Mouse (Mus musculus) liver, embryonic 11.5 days (tissue): ENCODE data around the gene Pltp. TPM values are rescaled to one million over a fixed set of nuclear protein-coding genes. Genes with fewer than 3 reads are reported as not detected.
"Not testable (repeated sequence)": the region's sequence is repeated elsewhere in the genome, so short reads cannot be mapped to it uniquely, and the experiment has no call there.

Experiments
- ATAC-seq: fragments of 200-750 bp; cut with Nextera tagmentation; replicated peaks from 2 replicates; pipeline ENCODE4 v1.8.0; 2017; ENCODE audit warnings: moderate number of reproducible peaks, mild to moderate bottlenecking, moderate TSS enrichment, moderate library complexity; ENCODE audit not compliant: low FRiP score
- DNase-seq: peaks from one replicate; pipeline ENCODE4 v3.0.0-alpha.2; 2017; ENCODE audit warnings: low spot score
- H3K27ac ChIP-seq: fragments of 300-500 bp; sonication (generic); 2 replicates; pipeline ENCODE4 v1.5.1; 2014; ENCODE audit warnings: mild to moderate bottlenecking, low read depth, low read length, control low read depth
- H3K27me3 ChIP-seq: fragments of 300-500 bp; sonication (generic); replicated peaks from 2 replicates; pipeline ENCODE4 v1.6.1; 2014; ENCODE audit warnings: low read length, mixed read lengths; ENCODE audit not compliant: control insufficient read depth, insufficient read depth
- H3K36me3 ChIP-seq: fragments of 300-500 bp; sonication (generic); 2 replicates; pipeline ENCODE4 v1.6.1; 2014; ENCODE audit warnings: mild to moderate bottlenecking, low read length, moderate library complexity, mixed read lengths; ENCODE audit not compliant: control insufficient read depth, insufficient read depth
- H3K4me1 ChIP-seq: fragments of 300-500 bp; sonication (generic); replicated peaks from 2 replicates; pipeline ENCODE4 v1.6.1; 2014; ENCODE audit warnings: low read length, mixed read lengths; ENCODE audit not compliant: control insufficient read depth, insufficient read depth
- H3K4me2 ChIP-seq: fragments of 300-500 bp; sonication (generic); 2 replicates; pipeline ENCODE4 v1.6.1; 2014; ENCODE audit warnings: mild to moderate bottlenecking, control low read depth, moderate library complexity
- H3K4me3 ChIP-seq: fragments of 300-500 bp; sonication (generic); 2 replicates; pipeline ENCODE4 v1.5.1; 2014; ENCODE audit warnings: low read depth, low read length, control low read depth
- H3K9ac ChIP-seq: fragments of 300-500 bp; sonication (generic); 2 replicates; pipeline ENCODE4 v1.6.1; 2014; ENCODE audit warnings: low read depth, low read length, control low read depth
- H3K9me3 ChIP-seq: fragments of 300-500 bp; sonication (generic); 2 replicates; pipeline ENCODE4 v1.6.1; 2016; ENCODE audit warnings: low read length, inconsistent platforms, mixed read lengths; ENCODE audit not compliant: control insufficient read depth
- WGBS: fragments of 180-500 bp; shearing (Covaris S2); extraction: QIAGEN DNeasy Blood & Tissue Kit; methylation state at CpG from one replicate; pipeline ENCODE4 v1.1.7; 2014; 5-methylcytosine and 5-hydroxymethylcytosine counted together
- polyA plus RNA-seq: library from polyadenylated mRNA; unstranded; fragments of >200 nt; fragmentation: Nextera tagmentation; extraction: Ambion mirVana; gene quantifications from 2 replicates; pipeline ENCODE4 v1.2.1, GENCODE M21; 2014

The Pltp gene
- polyA plus RNA-seq, 1 experiment from 2014 or later: 10.7 TPM

DNA sequence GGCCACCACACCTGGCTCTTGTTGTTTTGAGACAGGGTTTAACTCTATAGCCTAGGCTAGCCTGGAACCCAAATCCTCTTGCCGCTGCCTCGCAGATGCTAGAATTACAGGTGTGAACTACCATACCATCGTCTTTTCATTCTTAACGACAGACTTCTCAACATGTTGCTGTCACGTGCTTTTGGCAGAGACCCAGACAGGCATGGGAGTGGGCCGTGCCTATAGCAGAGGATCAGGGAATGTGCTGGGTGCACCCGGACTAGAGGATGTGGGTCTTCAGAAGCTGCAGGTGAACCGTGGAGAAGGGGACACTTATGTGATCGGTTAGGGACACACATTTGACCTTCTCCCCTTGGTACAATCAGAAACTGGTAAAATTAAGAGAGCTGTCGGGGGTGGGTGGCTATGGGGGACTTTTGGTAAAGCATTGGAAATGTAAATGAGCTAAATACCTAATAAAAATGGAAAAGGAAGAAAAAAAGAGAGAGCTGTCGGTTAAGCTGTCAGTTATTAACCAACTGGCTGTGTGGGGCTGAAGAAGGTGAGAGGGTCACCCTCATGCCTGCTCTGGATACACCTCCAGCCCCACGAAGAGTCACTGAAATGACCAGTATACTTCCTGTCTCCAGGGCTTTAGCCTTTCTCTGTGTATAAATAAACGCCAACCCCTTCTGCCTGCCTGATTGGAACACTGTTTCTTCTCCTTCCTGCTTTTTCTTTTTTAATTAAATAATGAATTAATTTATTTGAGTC lies 57.1 kb downstream of the Pltp start:
- DNase-seq: no peak
- no peak overlapping the region for H3K4me2 ChIP-seq
- H3K4me1 ChIP-seq: peaks cover 4% of the 10 kb centered on the region
- no peak for ATAC-seq
- H3K27ac ChIP-seq: no peak overlapping the region
- no peak overlapping the region for H3K9ac ChIP-seq
- H3K4me3 ChIP-seq: no peak overlapping the region
- no peaks in the 10 kb centered on the region for H3K27me3 ChIP-seq
- H3K36me3 ChIP-seq: peaks cover 25% of the 10 kb centered on the region
- no peaks in the 10 kb centered on the region for H3K9me3 ChIP-seq
- 87% methylated on average over 13 of the region's 13 CpGs for WGBS

GRCm38 (mm10) chr2:164798554-164798953 lies 59.0 kb downstream of the Pltp start:
- H3K9me3 ChIP-seq, H3K27ac ChIP-seq, H3K27me3 ChIP-seq, H3K4me1 ChIP-seq, ATAC-seq, H3K4me3 ChIP-seq, H3K9ac ChIP-seq, DNase-seq, H3K4me2 ChIP-seq: not testable (repeated sequence)
- 83% methylated on average over 6 of the region's 6 CpGs for WGBS
- peaks cover 33% of the 10 kb centered on the region for H3K36me3 ChIP-seq

- H3K4me1 ChIP-seq: no peaks in the 10 kb centered on the region
- peaks cover 37% of the 10 kb centered on the region for H3K36me3 ChIP-seq
- DNase-seq: no peak
- no peaks in the 10 kb centered on the region for H3K9me3 ChIP-seq
- no peak overlapping the region for H3K27ac ChIP-seq
- H3K4me2 ChIP-seq: no peak overlapping the region
- ATAC-seq: no peak
- no peak overlapping the region for H3K4me3 ChIP-seq
- H3K9ac ChIP-seq: no peak overlapping the region
- H3K27me3 ChIP-seq: no peaks in the 10 kb centered on the region
- 87% methylated on average over 4 of the region's 4 CpGs for WGBS
Observed at GRCm38 (mm10) chr2:164795868-164796267, 61.6 kb downstream of the Pltp start.

- Histone ChIP-seq H3K4me1 (no peaks in the 10 kb centered on the region), H3K9me3 (no peaks in the 10 kb centered on the region), H3K4me3 (no peak overlapping the region), H3K4me2 (no peak overlapping the region), H3K9ac (no peak overlapping the region), H3K27me3 (no peaks in the 10 kb centered on the region), H3K36me3 (peaks cover 29% of the 10 kb centered on the region), H3K27ac (no peak overlapping the region)
- ATAC-seq: peak; percentile 71
- WGBS: 32% methylated on average over 5 of the region's 5 CpGs
- DNase-seq: peak; percentile 60
Observed at GRCm38 (mm10) chr2:164794293-164794692, 63.2 kb downstream of the Pltp start.

GRCm38 (mm10) chr2:164793772-164794171 lies 63.7 kb downstream of the Pltp start:
- H3K36me3 ChIP-seq: peaks cover 29% of the 10 kb centered on the region
- no peak for DNase-seq

GRCm38 (mm10) chr2:164793236-164793635 lies 64.3 kb downstream of the Pltp start:
- H3K4me1 ChIP-seq: 0 out of 2 replicates have a peak, but pooled peaks cover 3% of the 10 kb centered on the region
- H3K9ac ChIP-seq: no peak overlapping the region
- H3K4me2 ChIP-seq: no peak overlapping the region
- no peak overlapping the region for H3K27ac ChIP-seq
- no peaks in the 10 kb centered on the region for H3K27me3 ChIP-seq
- H3K9me3 ChIP-seq: no peaks in the 10 kb centered on the region
- no peak overlapping the region for H3K4me3 ChIP-seq
- H3K36me3 ChIP-seq: peaks cover 29% of the 10 kb centered on the region
- 83% methylated on average over 3 of the region's 3 CpGs for WGBS
- ATAC-seq: no peak
- no peak for DNase-seq

More at GRCm38 (mm10) chr2:164793772-164794171, 63.7 kb downstream of the Pltp start:
- Histone ChIP-seq H3K4me3 (no peak overlapping the region), H3K4me2 (no peak overlapping the region), H3K27me3 (no peaks in the 10 kb centered on the region), H3K4me1 (no peaks in the 10 kb centered on the region), H3K27ac (no peak overlapping the region), H3K9ac (no peak overlapping the region), H3K9me3 (no peaks in the 10 kb centered on the region)
- no peak for ATAC-seq
- 88% methylated on average over 2 of the region's 2 CpGs for WGBS

- 91% methylated on average over 12 of the region's 12 CpGs for WGBS
- ATAC-seq (no peak), DNase-seq (no peak)
- Histone ChIP-seq H3K36me3 (peaks cover 25% of the 10 kb centered on the region), H3K9me3 (no peaks in the 10 kb centered on the region), H3K4me2 (no peak overlapping the region), H3K27me3 (no peaks in the 10 kb centered on the region), H3K27ac (no peak overlapping the region), H3K4me3 (no peak overlapping the region), H3K9ac (no peak overlapping the region), H3K4me1 (0 out of 2 replicates have a peak, but pooled peaks cover 4% of the 10 kb centered on the region)
Observed at GRCm38 (mm10) chr2:164792400-164793190, 64.9 kb downstream of the Pltp start.

GRCm38 (mm10) chr2:164791841-164792261 lies 65.7 kb downstream of the Pltp start:
- H3K36me3 ChIP-seq: peaks cover 22% of the 10 kb centered on the region

More at GRCm38 (mm10) chr2:164791841-164792261, 65.7 kb downstream of the Pltp start:
- ATAC-seq (no peak), DNase-seq (peak; percentile 29)
- Histone ChIP-seq H3K9ac (no peak overlapping the region), H3K4me3 (no peak overlapping the region), H3K27ac (no peak overlapping the region), H3K4me1 (0 out of 2 replicates have a peak, but pooled peaks cover 4% of the 10 kb centered on the region), H3K9me3 (no peaks in the 10 kb centered on the region), H3K27me3 (no peaks in the 10 kb centered on the region), H3K4me2 (no peak overlapping the region)
- WGBS: 94% methylated on average over 18 of the region's 18 CpGs
